Mouse (Mus musculus): ENCODE data around the gene Cyp17a1. TPM values are rescaled to one million over a fixed set of nuclear protein-coding genes. Genes with fewer than 3 reads are reported as not detected.

Cyp17a1 gene
- polyA plus RNA-seq, 1 experiment from 2014 or later = 5.8 TPM

GRCm38 (mm10) chr19:46619518-46619917 is 53.5 kb downstream of the Cyp17a1 start:
- DNase-seq (no peak), ATAC-seq (no peak)
- H3K4me3 ChIP-seq (ENCODE audit: low read depth, low read length) = no peak overlapping the region
- H3K4me1 ChIP-seq (ENCODE audit: insufficient read depth) = peaks cover 63% of the 10 kb centered on the region
- H3K36me3 ChIP-seq (replicated peaks; ENCODE audit: insufficient read depth, low read length) = peaks cover 29% of the 10 kb centered on the region
- WGBS (ENCODE audit: insufficient replicate concordance) = 85% methylated on average over 6 of the region's 6 CpGs
- H3K27ac ChIP-seq (ENCODE audit: low read depth) = peak overlapping the region; percentile 49
- no peak overlapping the region for H3K4me2 ChIP-seq (ENCODE audit: low read depth, low read length)
- H3K9me3 ChIP-seq (ENCODE audit: low read length) = no peaks in the 10 kb centered on the region
- H3K9ac ChIP-seq (replicated peaks) = no peak overlapping the region
- no peak for TF ChIP-seq EP300 (IDR thresholded peaks at IDR 0.05; ENCODE audit: low read depth)
- no peak for TF ChIP-seq CTCF (IDR thresholded peaks at IDR 0.05; ENCODE audit: low read depth)
- H3K27me3 ChIP-seq (ENCODE audit: insufficient read depth, low read length) = no peaks in the 10 kb centered on the region

GRCm38 (mm10) chr19:46619001-46619400 is 54.0 kb downstream of the Cyp17a1 start:
- no peaks in the 10 kb centered on the region for H3K27me3 ChIP-seq (ENCODE audit: insufficient read depth, low read length)
- H3K4me2 ChIP-seq (ENCODE audit: low read depth, low read length) = no peak overlapping the region
- H3K4me3 ChIP-seq (ENCODE audit: low read depth, low read length) = no peak overlapping the region
- 65% methylated on average over 19 of the region's 19 CpGs for WGBS (ENCODE audit: insufficient replicate concordance)
- H3K9ac ChIP-seq (replicated peaks) = no peak overlapping the region
- H3K36me3 ChIP-seq (replicated peaks; ENCODE audit: insufficient read depth, low read length) = peaks cover 31% of the 10 kb centered on the region
- peaks cover 60% of the 10 kb centered on the region for H3K4me1 ChIP-seq (ENCODE audit: insufficient read depth)
- ATAC-seq (no peak), DNase-seq (no peak)
- no peaks in the 10 kb centered on the region for H3K9me3 ChIP-seq (ENCODE audit: low read length)
- peak overlapping the region; percentile 49 for H3K27ac ChIP-seq (ENCODE audit: low read depth)
- TF ChIP-seq EP300 (IDR thresholded peaks at IDR 0.05; ENCODE audit: low read depth) (no peak), CTCF (IDR thresholded peaks at IDR 0.05; ENCODE audit: low read depth) (no peak)

GRCm38 (mm10) chr19:46618322-46618721 is 54.6 kb downstream of the Cyp17a1 start:
- WGBS (ENCODE audit: insufficient replicate concordance) = 46% methylated on average over 9 of the region's 9 CpGs
- Histone ChIP-seq H3K4me1 (ENCODE audit: insufficient read depth) (peaks cover 60% of the 10 kb centered on the region), H3K36me3 (replicated peaks; ENCODE audit: insufficient read depth, low read length) (peaks cover 37% of the 10 kb centered on the region), H3K27me3 (ENCODE audit: insufficient read depth, low read length) (no peaks in the 10 kb centered on the region), H3K9ac (replicated peaks) (no peak overlapping the region), H3K4me3 (ENCODE audit: low read depth, low read length) (no peak overlapping the region), H3K27ac (ENCODE audit: low read depth) (peak overlapping the region; percentile 61), H3K9me3 (ENCODE audit: low read length) (no peaks in the 10 kb centered on the region), H3K4me2 (ENCODE audit: low read depth, low read length) (no peak overlapping the region)
- peak; percentile 59 for DNase-seq
- TF ChIP-seq CTCF (IDR thresholded peaks at IDR 0.05; ENCODE audit: low read depth) (no peak), EP300 (IDR thresholded peaks at IDR 0.05; ENCODE audit: low read depth) (no peak)
- peak; percentile 58 for ATAC-seq

GRCm38 (mm10) chr19:46617361-46617760 is 55.6 kb downstream of the Cyp17a1 start:
- ATAC-seq = no peak
- Histone ChIP-seq H3K27ac (ENCODE audit: low read depth) (peak overlapping the region; percentile 61; the same call in 1 of the 2 replicates), H3K9ac (replicated peaks) (no peak overlapping the region), H3K9me3 (ENCODE audit: low read length) (no peaks in the 10 kb centered on the region), H3K4me1 (ENCODE audit: insufficient read depth) (peaks cover 56% of the 10 kb centered on the region), H3K4me2 (ENCODE audit: low read depth, low read length) (no peak overlapping the region), H3K27me3 (ENCODE audit: insufficient read depth, low read length) (no peaks in the 10 kb centered on the region), H3K36me3 (replicated peaks; ENCODE audit: insufficient read depth, low read length) (peaks cover 44% of the 10 kb centered on the region), H3K4me3 (ENCODE audit: low read depth, low read length) (no peak overlapping the region)
- no peak for TF ChIP-seq CTCF (IDR thresholded peaks at IDR 0.05; ENCODE audit: low read depth)
- TF ChIP-seq EP300 (IDR thresholded peaks at IDR 0.05; ENCODE audit: low read depth) = no peak
- DNase-seq = no peak
- WGBS (ENCODE audit: insufficient replicate concordance) = 77% methylated on average over 8 of the region's 8 CpGs

Other genes with a start within 250 kb of the Cyp17a1 start
- gene Trim8, start 171.5 kb downstream of the Cyp17a1 start, polyA plus RNA-seq (2015; fragmentation: Nextera tagmentation; extraction: Ambion mirVana) = 7.9 and 9.8 TPM in 2 replicates
- 17.0 and 17.1 TPM in 2 replicates for gene Arl3, start 100.0 kb downstream of the Cyp17a1 start, polyA plus RNA-seq (2015; fragmentation: Nextera tagmentation; extraction: Ambion mirVana)
- gene Sfxn2, start 99.8 kb downstream of the Cyp17a1 start, polyA plus RNA-seq (2015; fragmentation: Nextera tagmentation; extraction: Ambion mirVana) = 63.0 and 63.4 TPM in 2 replicates
- 40.4 and 48.8 TPM in 2 replicates for gene Wbp1l, start 74.1 kb downstream of the Cyp17a1 start, polyA plus RNA-seq (2015; fragmentation: Nextera tagmentation; extraction: Ambion mirVana)
- 6.6 and 7.1 TPM in 2 replicates for gene Borcs7, start 16.7 kb upstream of the Cyp17a1 start, polyA plus RNA-seq (2015; fragmentation: Nextera tagmentation; extraction: Ambion mirVana)
- 28.4 and 30.1 TPM in 2 replicates for gene As3mt, start 34.3 kb upstream of the Cyp17a1 start, polyA plus RNA-seq (2015; fragmentation: Nextera tagmentation; extraction: Ambion mirVana)
- 1.6 and 2.0 TPM in 2 replicates for gene Cnnm2, start 88.4 kb upstream of the Cyp17a1 start, polyA plus RNA-seq (2015; fragmentation: Nextera tagmentation; extraction: Ambion mirVana)

Data from liver, postnatal 0 days (tissue).